Mouse (Mus musculus) thymus, adult 2 months (tissue): ENCODE measurements around the gene Gm17571.

ENCODE experiments used
- CTCF ChIP-seq: fragments of 200-500 bp; IDR thresholded peaks from 2 replicates; pipeline ENCODE4 v1.5.1; 2012; ENCODE audit warnings: mild to moderate bottlenecking, control low read depth, low read length, moderate library complexity, borderline replicate concordance; ENCODE audit not compliant: control insufficient read depth, poor library complexity, insufficient read depth; ENCODE audit errors: extremely low read depth
- POLR2A ChIP-seq: fragments of 200-500 bp; IDR thresholded peaks from 2 replicates; pipeline ENCODE4 v1.6.1; 2012; ENCODE audit warnings: mild to moderate bottlenecking, low read length, control low read depth, moderate library complexity; ENCODE audit not compliant: control insufficient read depth, poor library complexity, insufficient read depth; ENCODE audit errors: extremely low read depth

DNA sequence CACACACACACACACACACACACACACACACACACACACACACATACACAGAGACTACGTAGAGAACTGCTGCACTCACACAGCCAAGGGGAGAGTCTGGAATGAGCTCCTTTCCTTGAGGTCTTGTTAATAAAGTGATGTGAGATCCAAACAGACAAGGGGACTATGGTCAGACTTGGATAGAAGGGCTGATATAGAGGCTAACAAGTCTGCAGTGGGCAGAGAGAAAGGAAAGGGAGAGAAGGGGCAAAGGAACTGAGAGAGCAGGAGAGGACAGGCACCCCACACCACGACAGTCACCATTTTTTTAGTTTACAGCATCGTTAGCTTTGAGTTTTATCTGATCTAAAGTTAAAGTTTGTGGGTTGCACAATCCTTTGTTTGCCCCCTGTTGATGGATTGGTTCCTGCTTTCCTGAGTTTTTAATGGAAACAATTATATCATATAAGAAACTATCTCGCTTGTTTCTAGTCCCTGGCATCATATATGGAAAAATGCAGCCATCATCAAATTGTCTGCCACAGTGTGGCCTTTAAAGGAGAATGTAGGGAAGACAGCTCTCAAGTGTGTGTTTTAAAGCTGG, at the start of gene Gm17571:
- TF ChIP-seq POLR2A (no peak), CTCF (no peak)
